Mouse (Mus musculus) E14TG2a.4 (cell line): ENCODE measurements around the gene Hoxb4.

ENCODE experiments used
- CTCF ChIP-seq: conservative IDR thresholded peaks from 2 replicates; pipeline ENCODE4 v1.5.1; 2014; ENCODE audit warnings: low read length
- NANOG ChIP-seq: IDR thresholded peaks from 2 replicates; pipeline ENCODE4 v1.6.1; 2014; ENCODE audit warnings: borderline replicate concordance, low read length, mixed read lengths
- POU5F1 ChIP-seq: IDR thresholded peaks from 2 replicates; pipeline ENCODE4 v1.6.1; 2014; ENCODE audit warnings: low read length, borderline replicate concordance

GRCm38 (mm10) chr11:96293302-96293921 is 24.7 kb upstream of the Hoxb4 start:
- no peak for TF ChIP-seq CTCF
- TF ChIP-seq NANOG = no peak
- no peak for TF ChIP-seq POU5F1
